Mouse (Mus musculus): ENCODE data around the gene Mxra8.

GRCm38 (mm10) chr4:155871404-155871803 is 31.9 kb downstream of the Mxra8 start:
- TF ChIP-seq CTCF (IDR thresholded peaks at IDR 0.05; ENCODE audit: low read depth, low read length) (no peak), TAL1 (conservative IDR thresholded peaks at IDR 0.05; ENCODE audit: low read depth, low read length) (no peak), GATA1 (IDR thresholded peaks at IDR 0.05; ENCODE audit: borderline replicate concordance, low read length) (no peak), POLR2AphosphoS5 (IDR thresholded peaks at IDR 0.05; ENCODE audit: insufficient replicate concordance, low read depth, low read length) (no peak)
